Mouse (Mus musculus) kidney, embryonic 15.5 days (tissue): ENCODE data around the gene Helt. TPM values are rescaled to one million over a fixed set of nuclear protein-coding genes. Genes with fewer than 3 reads are reported as not detected.

Experiments used
- ATAC-seq: fragments of 200-750 bp; cut with Nextera tagmentation; replicated peaks from 2 replicates; pipeline ENCODE4 v1.8.0; 2017; ENCODE audit warnings: moderate TSS enrichment; ENCODE audit not compliant: low FRiP score
- H3K27ac ChIP-seq: fragments of 300-500 bp; sonication (generic); 2 replicates; pipeline ENCODE4 v1.5.1; 2015; ENCODE audit warnings: mild to moderate bottlenecking, inconsistent platforms
- H3K27me3 ChIP-seq: fragments of 300-500 bp; sonication (generic); 2 replicates; pipeline ENCODE4 v1.6.1; 2015; ENCODE audit warnings: inconsistent platforms
- H3K36me3 ChIP-seq: fragments of 300-500 bp; sonication (generic); 2 replicates; pipeline ENCODE4 v1.6.1; 2015; ENCODE audit warnings: inconsistent platforms
- H3K4me1 ChIP-seq: fragments of 300-500 bp; sonication (generic); 2 replicates; pipeline ENCODE4 v1.6.1; 2015; ENCODE audit warnings: inconsistent platforms
- H3K4me2 ChIP-seq: fragments of 300-500 bp; sonication (generic); 2 replicates; pipeline ENCODE4 v1.6.1; 2015; ENCODE audit warnings: moderate library complexity, mild to moderate bottlenecking, inconsistent platforms
- H3K4me3 ChIP-seq: fragments of 300-500 bp; sonication (generic); replicated peaks from 2 replicates; pipeline ENCODE4 v1.5.1; 2015; ENCODE audit warnings: mild to moderate bottlenecking, inconsistent platforms
- H3K9ac ChIP-seq: fragments of 300-500 bp; sonication (generic); 2 replicates; pipeline ENCODE4 v1.6.1; 2015; ENCODE audit warnings: mild to moderate bottlenecking, inconsistent platforms
- H3K9me3 ChIP-seq: fragments of 300-500 bp; sonication (generic); replicated peaks from 2 replicates; pipeline ENCODE4 v1.6.1; 2016; ENCODE audit warnings: inconsistent platforms
- WGBS: fragments of 180-500 bp; shearing (Covaris S2); methylation state at CpG from one replicate; pipeline ENCODE4 v1.1.7; 2015; ENCODE audit warnings: mixed read lengths; 5-methylcytosine and 5-hydroxymethylcytosine counted together
- polyA plus RNA-seq: library from polyadenylated mRNA; unstranded; fragments of >200 nt; fragmentation: Nextera tagmentation; extraction: Ambion mirVana; gene quantifications from 2 replicates; pipeline ENCODE4 v1.2.1, GENCODE M21; 2015

The Helt gene
- not detected in 2 replicates for polyA plus RNA-seq

DNA sequence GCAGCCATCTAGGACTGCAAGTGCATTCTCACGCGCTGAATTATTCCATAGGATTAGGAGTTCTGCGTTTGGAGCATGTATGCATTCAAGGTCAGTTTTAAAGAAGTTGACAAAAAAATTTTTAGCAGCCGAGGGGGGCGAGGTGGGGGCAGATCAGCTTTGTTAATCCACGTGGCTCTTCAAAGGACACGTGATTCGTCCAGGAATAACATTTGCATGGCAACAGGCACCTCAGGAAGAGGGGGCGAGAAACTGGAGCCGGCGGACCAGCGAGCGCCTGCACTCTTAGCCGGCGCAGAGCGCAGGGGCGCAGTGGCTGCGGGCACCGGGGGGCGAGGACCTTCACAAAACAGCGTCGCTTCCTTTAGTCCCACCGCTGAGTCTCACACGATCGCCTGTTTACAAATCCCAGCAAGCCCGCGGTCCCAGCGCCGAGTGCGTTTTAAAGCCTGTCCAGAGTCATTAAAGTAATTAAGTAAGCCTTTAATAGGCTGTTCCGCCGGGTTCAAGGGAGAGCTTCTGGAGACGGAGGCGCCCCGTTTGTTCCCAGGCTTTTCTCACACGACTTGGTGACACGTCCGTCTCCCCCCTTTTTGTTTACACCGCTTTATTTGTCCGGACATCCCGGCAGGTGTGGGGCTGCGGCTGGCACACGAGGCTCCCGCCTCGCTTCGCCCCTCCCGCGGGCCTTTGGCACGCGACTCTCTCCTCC is at the start of gene Helt:
Gene Helt (minus strand): TSS at position 491 of the 712 bp plus-strand sequence.
- Histone ChIP-seq H3K36me3 (no peaks in the 10 kb centered on the region), H3K4me1 (peaks cover 25% of the 10 kb centered on the region), H3K27ac (no peak within 1 kb of the TSS), H3K4me3 (peak within 1 kb of the TSS; percentile 25), H3K9ac (no peak within 1 kb of the TSS), H3K27me3 (peaks cover 98% of the 10 kb centered on the region), H3K4me2 (peak within 1 kb of the TSS; percentile 45), H3K9me3 (no peaks in the 10 kb centered on the region)
- no peak for ATAC-seq
- WGBS, result under 1% methylated on average over 50 of the region's 50 CpGs

DNA sequence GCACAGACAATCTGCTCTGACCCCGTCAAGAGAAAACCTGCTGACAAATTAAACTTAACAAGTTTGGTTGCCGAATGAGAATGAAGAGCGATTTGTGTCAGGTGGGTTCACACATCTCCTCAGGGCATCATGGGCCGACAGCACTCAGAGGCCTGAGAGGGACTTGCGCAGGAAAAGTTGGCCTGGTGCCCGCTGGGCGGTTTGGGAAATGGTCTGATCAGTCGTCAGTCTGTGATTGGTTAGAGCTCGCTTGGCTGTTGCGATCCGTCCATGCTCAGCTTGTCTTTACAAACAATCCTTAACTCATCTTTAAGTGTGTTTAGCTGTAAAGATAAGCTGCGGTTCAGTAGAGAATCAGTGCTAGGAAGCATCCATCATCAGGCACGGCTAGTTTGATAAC is 47.8 kb upstream of the Helt start:
- WGBS, result 76% methylated on average over 13 of the region's 13 CpGs
- H3K4me2 ChIP-seq, result no peak overlapping the region
- ATAC-seq, result no peak

DNA sequence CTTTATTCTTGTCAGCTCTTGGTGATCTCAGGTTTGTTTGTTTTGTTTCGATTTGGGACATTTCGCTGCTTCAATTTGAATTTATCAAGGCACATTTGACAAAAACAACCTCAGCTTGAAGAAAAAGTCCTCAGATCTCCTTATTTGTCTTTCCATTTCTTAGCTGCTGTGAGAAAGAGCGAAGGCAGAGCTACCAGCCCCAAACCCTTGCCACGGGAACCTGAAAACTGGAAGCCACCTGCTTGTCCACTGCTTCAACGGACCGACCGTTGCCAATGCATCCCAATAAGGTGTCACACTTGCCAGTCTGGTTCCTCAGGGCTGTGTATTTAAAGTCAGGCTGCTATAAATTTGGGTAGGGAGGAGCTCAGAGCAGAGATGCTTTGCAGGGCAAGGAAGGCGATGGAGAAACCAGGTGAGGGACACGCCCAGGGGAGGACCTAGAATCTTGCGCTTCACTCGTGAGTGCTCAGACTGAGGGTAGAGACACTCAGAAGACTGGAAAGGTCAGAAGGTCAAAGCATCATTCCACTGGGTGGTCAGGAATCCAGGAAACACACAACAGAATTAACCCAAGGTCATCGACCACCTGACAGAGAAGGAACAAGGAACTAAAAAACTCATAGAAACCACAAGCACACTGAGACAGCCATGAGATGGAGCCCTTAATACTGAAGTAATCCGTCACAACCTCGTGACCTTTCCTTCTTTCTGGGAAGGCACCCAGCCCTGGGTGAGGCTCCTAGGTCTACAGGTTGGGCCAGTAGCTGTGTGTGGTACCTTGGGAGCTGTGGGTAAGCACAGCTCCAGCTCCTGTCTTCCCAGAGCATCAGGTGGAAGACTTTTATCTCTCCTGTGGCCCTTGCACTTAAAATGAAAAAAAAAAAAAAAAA is 46.2 kb upstream of the Helt start:
- no peak overlapping the region for H3K4me2 ChIP-seq
- no peak overlapping the region for H3K4me3 ChIP-seq
- 80% methylated on average over 14 of the region's 14 CpGs for WGBS
- no peaks in the 10 kb centered on the region for H3K9me3 ChIP-seq
- no peak overlapping the region for H3K9ac ChIP-seq
- no peak overlapping the region for H3K27ac ChIP-seq
- ATAC-seq, result no peak
- H3K27me3 ChIP-seq, result 0 out of 2 replicates have a peak, but pooled peaks cover 2% of the 10 kb centered on the region
- no peaks in the 10 kb centered on the region for H3K4me1 ChIP-seq
- H3K36me3 ChIP-seq, result no peaks in the 10 kb centered on the region

More for the DNA sequence above, 47.8 kb upstream of the Helt start:
- no peak overlapping the region for H3K27ac ChIP-seq
- H3K4me3 ChIP-seq, result no peak overlapping the region
- H3K36me3 ChIP-seq, result no peaks in the 10 kb centered on the region
- H3K4me1 ChIP-seq, result no peaks in the 10 kb centered on the region
- H3K9me3 ChIP-seq, result no peaks in the 10 kb centered on the region
- no peaks in the 10 kb centered on the region for H3K27me3 ChIP-seq
- no peak overlapping the region for H3K9ac ChIP-seq

DNA sequence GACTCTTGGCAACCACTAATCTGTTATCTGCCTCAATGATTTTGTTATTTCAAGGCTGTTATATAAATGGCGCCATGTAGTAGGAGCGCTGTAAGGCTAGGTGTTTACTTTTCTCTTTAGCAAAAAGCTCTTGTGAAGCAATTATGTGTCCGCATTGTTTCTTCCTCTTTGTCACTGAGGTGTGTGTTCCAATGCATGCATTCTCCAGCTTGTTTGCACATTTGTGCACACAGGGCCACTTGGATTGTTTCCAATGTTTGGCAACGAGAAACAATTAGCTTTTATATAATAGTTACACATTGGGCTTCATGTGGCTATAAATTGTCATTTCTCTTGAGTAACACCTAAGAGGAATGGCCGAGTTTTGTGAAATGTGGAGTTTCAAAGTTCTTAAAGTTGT is 44.8 kb upstream of the Helt start:
- 0 out of 2 replicates have a peak, but pooled peaks cover 2% of the 10 kb centered on the region for H3K27me3 ChIP-seq
- no peak overlapping the region for H3K4me3 ChIP-seq
- no peak overlapping the region for H3K4me2 ChIP-seq
- WGBS, result 82% methylated on average over 5 of the region's 5 CpGs
- no peaks in the 10 kb centered on the region for H3K36me3 ChIP-seq
- H3K4me1 ChIP-seq, result no peaks in the 10 kb centered on the region
- ATAC-seq, result no peak
- H3K9ac ChIP-seq, result no peak overlapping the region
- H3K9me3 ChIP-seq, result no peaks in the 10 kb centered on the region
- no peak overlapping the region for H3K27ac ChIP-seq

DNA sequence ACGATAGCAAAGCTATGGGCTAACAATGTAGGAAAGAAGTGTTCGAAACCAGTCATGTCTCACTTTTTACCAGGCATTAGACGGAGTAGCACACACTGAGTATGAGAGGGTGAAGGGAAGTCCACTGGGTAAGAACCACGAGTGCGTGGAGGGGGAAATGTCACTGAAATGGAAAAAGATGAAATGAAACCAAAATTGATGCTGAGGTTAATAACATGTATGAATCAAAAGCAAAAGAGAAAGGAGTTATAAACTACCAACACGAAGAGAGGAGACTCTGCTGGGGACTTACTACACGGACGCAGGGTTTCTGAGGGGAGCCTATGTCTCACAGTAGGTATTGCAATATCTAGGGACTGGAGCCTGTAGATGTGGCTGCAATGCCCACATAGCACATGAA is 41.9 kb upstream of the Helt start:
- no peaks in the 10 kb centered on the region for H3K4me1 ChIP-seq
- no peaks in the 10 kb centered on the region for H3K9me3 ChIP-seq
- H3K27me3 ChIP-seq, result 0 out of 2 replicates have a peak, but pooled peaks cover 2% of the 10 kb centered on the region
- H3K4me2 ChIP-seq, result no peak overlapping the region
- H3K9ac ChIP-seq, result no peak overlapping the region
- no peak overlapping the region for H3K27ac ChIP-seq
- WGBS, result 95% methylated on average over 8 of the region's 8 CpGs
- no peaks in the 10 kb centered on the region for H3K36me3 ChIP-seq
- H3K4me3 ChIP-seq, result no peak overlapping the region
- ATAC-seq, result no peak

DNA sequence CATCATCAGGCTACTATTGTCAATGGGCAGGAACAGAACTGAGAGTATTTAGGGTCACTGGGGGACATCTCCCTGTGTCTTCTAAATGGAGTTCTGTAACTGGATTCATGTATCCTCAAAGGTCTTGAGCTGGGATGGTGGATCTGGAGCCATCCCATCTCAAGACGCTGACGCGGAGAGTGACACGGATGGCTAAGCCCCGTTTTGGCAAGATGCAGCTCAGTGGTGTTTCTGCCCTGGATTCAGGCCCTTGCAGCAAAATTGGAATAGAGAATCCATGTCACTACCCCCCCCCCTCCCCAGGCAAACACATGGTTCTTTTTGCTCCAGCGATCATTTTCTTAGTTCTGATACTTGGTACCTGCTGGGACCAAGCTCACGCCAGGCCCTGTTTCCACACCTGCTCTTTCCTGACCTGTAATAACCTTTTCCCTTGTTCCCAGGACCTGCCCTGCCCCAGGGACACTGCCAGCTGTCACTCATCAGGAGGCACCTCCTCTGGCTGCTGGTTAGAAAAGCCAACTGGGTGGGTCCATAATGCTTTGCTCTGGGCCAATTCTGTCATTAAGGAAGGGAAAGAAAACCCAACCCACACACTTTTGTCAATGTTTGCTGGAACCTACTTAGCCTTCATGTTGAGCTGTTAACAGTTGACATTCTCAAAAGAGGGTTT is 38.1 kb upstream of the Helt start:
- Histone ChIP-seq H3K4me3 (no peak overlapping the region), H3K4me1 (peaks cover 4% of the 10 kb centered on the region; the same call in 1 of the 2 replicates), H3K27ac (no peak overlapping the region), H3K27me3 (0 out of 2 replicates have a peak, but pooled peaks cover 2% of the 10 kb centered on the region), H3K9ac (no peak overlapping the region), H3K4me2 (no peak overlapping the region), H3K9me3 (no peaks in the 10 kb centered on the region), H3K36me3 (no peaks in the 10 kb centered on the region)
- 86% methylated on average over 7 of the region's 7 CpGs for WGBS
- ATAC-seq, result no peak

DNA sequence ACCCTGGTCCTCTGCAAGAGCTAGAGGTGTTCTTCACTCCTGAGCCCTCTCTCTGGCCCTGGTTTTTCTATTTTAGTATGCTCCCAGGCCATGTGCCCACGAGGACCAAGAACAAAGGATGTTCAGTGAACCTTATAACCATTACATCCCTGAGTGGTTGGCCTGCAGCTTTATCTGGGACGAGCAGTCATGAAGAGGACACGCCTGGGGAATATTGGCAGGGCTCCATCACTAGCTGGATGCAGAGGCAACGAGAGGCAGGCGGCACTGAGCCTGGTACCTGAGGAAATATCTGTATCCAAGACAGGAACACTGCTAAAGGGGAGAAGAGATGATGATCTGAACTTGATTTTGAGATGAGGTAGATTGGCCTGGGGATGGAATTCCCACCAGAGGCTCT is 37.3 kb upstream of the Helt start:
- Histone ChIP-seq H3K4me2 (no peak overlapping the region), H3K9me3 (no peaks in the 10 kb centered on the region), H3K27me3 (0 out of 2 replicates have a peak, but pooled peaks cover 2% of the 10 kb centered on the region), H3K9ac (no peak overlapping the region), H3K4me3 (no peak overlapping the region), H3K4me1 (peaks cover 4% of the 10 kb centered on the region; the same call in 1 of the 2 replicates), H3K36me3 (no peaks in the 10 kb centered on the region), H3K27ac (no peak overlapping the region)
- ATAC-seq, result no peak
- 62% methylated on average over 5 of the region's 5 CpGs for WGBS

DNA sequence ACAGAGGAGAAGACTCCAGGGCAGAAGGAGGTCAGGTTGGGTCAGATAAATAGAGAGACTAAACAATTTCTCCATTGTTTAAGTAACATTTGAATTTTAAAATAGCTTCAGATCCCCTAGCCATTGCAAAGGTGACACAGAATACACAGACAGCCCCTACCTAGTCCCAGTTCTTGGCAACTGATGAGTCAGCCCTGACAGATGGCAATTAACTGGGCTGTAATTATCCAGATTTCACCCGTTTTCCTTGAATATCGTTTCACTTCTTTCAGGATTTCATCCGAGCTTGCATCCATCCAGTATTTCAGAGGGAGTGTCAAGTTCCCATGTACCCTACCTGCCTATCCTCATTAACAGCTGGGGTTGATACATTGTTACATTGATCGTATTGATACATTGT is 34.9 kb upstream of the Helt start:
- Histone ChIP-seq H3K4me2 (no peak overlapping the region), H3K27me3 (no peaks in the 10 kb centered on the region), H3K36me3 (no peaks in the 10 kb centered on the region), H3K9ac (no peak overlapping the region), H3K4me1 (peaks cover 4% of the 10 kb centered on the region; the same call in 1 of the 2 replicates), H3K9me3 (no peaks in the 10 kb centered on the region), H3K27ac (no peak overlapping the region), H3K4me3 (no peak overlapping the region)
- no peak for ATAC-seq
- WGBS, result 71% methylated on average over 4 of the region's 4 CpGs

DNA sequence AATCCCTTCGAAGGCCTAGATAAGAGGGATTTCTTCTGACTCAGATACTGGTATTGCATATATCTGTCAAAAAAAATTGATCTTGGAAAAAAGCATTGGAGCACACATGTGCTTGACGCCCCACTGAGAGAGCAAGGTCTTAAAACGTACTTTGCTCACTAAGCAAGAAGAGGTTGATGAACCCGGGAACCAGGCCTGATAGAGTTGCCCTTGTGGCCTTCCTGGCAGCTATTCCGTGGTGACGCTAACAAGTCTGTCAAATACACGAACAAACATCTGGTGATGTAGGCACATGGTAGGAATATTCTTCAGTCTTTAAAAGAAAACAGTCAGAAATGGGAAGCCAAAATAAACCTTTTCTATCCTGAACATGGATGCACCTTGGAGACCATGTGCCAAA is 32.8 kb upstream of the Helt start:
- H3K4me1 ChIP-seq, result peaks cover 10% of the 10 kb centered on the region; the same call in 1 of the 2 replicates
- 76% methylated on average over 7 of the region's 7 CpGs for WGBS

DNA sequence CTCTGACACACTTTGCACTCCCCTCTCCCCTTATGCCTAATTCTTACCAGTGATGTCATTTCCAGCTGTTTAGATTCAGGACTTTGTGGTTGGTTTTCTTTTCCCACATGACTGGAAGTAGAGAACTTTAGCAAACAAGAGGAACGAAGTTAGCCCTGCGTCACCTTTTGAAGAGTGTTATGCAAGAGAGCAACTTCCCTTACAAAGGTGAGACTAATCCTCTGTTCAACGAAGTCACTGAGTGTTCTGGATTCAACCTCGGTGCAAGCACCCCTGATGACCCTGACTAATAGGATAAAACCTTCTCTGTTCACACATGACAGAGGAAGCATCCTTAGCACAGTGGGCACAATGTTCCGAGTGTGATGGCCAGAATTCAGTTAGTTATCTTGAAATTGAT is 32.2 kb upstream of the Helt start:
- H3K9me3 ChIP-seq, result no peaks in the 10 kb centered on the region
- H3K4me3 ChIP-seq, result no peak overlapping the region
- no peak overlapping the region for H3K4me2 ChIP-seq
- H3K4me1 ChIP-seq, result peaks cover 10% of the 10 kb centered on the region; the same call in 1 of the 2 replicates
- 89% methylated on average over 5 of the region's 5 CpGs for WGBS
- no peaks in the 10 kb centered on the region for H3K36me3 ChIP-seq
- H3K9ac ChIP-seq, result no peak overlapping the region
- ATAC-seq, result no peak
- no peaks in the 10 kb centered on the region for H3K27me3 ChIP-seq
- no peak overlapping the region for H3K27ac ChIP-seq

More for the DNA sequence above, 32.8 kb upstream of the Helt start:
- no peaks in the 10 kb centered on the region for H3K27me3 ChIP-seq
- no peaks in the 10 kb centered on the region for H3K9me3 ChIP-seq
- no peak overlapping the region for H3K4me3 ChIP-seq
- no peak overlapping the region for H3K9ac ChIP-seq
- no peak overlapping the region for H3K4me2 ChIP-seq
- ATAC-seq, result no peak
- H3K27ac ChIP-seq, result no peak overlapping the region
- no peaks in the 10 kb centered on the region for H3K36me3 ChIP-seq

DNA sequence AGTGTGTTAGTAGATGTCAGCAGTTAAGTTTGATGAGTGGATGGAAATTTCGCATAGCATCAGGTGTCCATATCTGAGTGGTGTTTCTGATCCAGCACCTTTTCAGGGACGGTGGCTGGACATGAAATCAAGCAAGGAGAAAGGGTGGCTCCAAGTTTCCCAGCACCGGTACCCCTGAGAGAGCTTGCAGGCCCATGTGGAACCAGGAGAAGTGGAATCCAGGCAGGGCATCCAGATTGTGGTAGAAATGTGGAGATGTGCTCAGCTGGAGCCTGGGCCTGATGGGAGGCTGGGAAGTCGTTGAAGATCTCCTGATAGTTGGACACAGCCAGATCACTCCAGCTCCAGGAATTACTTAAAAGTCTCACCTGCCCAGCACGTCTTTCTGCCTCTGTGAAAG is 30.2 kb upstream of the Helt start:
- 80% methylated on average over 5 of the region's 5 CpGs for WGBS
- Histone ChIP-seq H3K27me3 (no peaks in the 10 kb centered on the region), H3K36me3 (no peaks in the 10 kb centered on the region), H3K4me3 (no peak overlapping the region), H3K4me1 (peaks cover 10% of the 10 kb centered on the region; the same call in 1 of the 2 replicates), H3K9me3 (no peaks in the 10 kb centered on the region), H3K4me2 (no peak overlapping the region), H3K9ac (no peak overlapping the region), H3K27ac (no peak overlapping the region)
- ATAC-seq, result no peak
